Mouse (Mus musculus) liver, postnatal 0 days (tissue): ENCODE measurements around the gene Aldh1a3. TPM values are rescaled to one million over a fixed set of nuclear protein-coding genes. Genes with fewer than 3 reads are reported as not detected.

Experiments
- ATAC-seq: fragments of 200-750 bp; cut with Nextera tagmentation; 2 replicates; pipeline ENCODE4 v1.8.0; 2017; ENCODE audit warnings: mild to moderate bottlenecking, moderate library complexity
- DNase-seq: peaks from one replicate; pipeline ENCODE4 v3.0.0-alpha.2; 2016
- H3K27ac ChIP-seq: fragments of 300-500 bp; sonication (generic); 2 replicates; pipeline ENCODE4 v1.5.1; 2014; ENCODE audit warnings: antibody characterized with exemption, moderate library complexity, mild to moderate bottlenecking, low read depth
- H3K27me3 ChIP-seq: fragments of 300-500 bp; sonication (generic); 2 replicates; pipeline ENCODE4 v1.6.1; 2014; ENCODE audit warnings: low read length, control low read depth, mixed read lengths; ENCODE audit not compliant: insufficient read depth
- H3K36me3 ChIP-seq: fragments of 300-500 bp; sonication (generic); replicated peaks from 2 replicates; pipeline ENCODE4 v1.6.1; 2014; ENCODE audit warnings: mild to moderate bottlenecking, control low read depth, low read length, moderate library complexity, mixed read lengths; ENCODE audit not compliant: insufficient read depth
- H3K4me1 ChIP-seq: fragments of 300-500 bp; sonication (generic); 2 replicates; pipeline ENCODE4 v1.6.1; 2014; ENCODE audit warnings: antibody characterized with exemption, mild to moderate bottlenecking, control low read depth; ENCODE audit not compliant: insufficient read depth
- H3K4me2 ChIP-seq: fragments of 300-500 bp; sonication (generic); 2 replicates; pipeline ENCODE4 v1.6.1; 2014; ENCODE audit warnings: low read depth, mild to moderate bottlenecking, low read length, moderate library complexity, mixed read lengths
- H3K4me3 ChIP-seq: fragments of 300-500 bp; sonication (generic); 2 replicates; pipeline ENCODE4 v1.5.1; 2014; ENCODE audit warnings: low read depth, low read length
- H3K9ac ChIP-seq: fragments of 300-500 bp; sonication (generic); replicated peaks from 2 replicates; pipeline ENCODE4 v1.6.1; 2014; ENCODE audit warnings: mild to moderate bottlenecking, moderate library complexity
- H3K9me3 ChIP-seq: fragments of 300-500 bp; sonication (generic); 2 replicates; pipeline ENCODE4 v1.6.1; 2016; ENCODE audit warnings: mild to moderate bottlenecking, control low read depth, low read length, mixed read lengths
- CTCF ChIP-seq: sonication (generic); IDR thresholded peaks from 2 replicates; pipeline ENCODE4 v1.5.1; 2016; ENCODE audit warnings: antibody characterized with exemption, low read depth
- EP300 ChIP-seq: IDR thresholded peaks from 2 replicates; pipeline ENCODE4 v1.6.1; 2016; ENCODE audit warnings: antibody characterized with exemption, low read depth, mild to moderate bottlenecking
- WGBS: fragments of 180-500 bp; shearing (Covaris S2); extraction: QIAGEN DNeasy Blood & Tissue Kit; methylation state at CpG from one replicate; pipeline ENCODE4 v1.1.7; 2014; ENCODE audit not compliant: insufficient replicate concordance; 5-methylcytosine and 5-hydroxymethylcytosine counted together
- polyA plus RNA-seq: library from polyadenylated mRNA; unstranded; fragments of >200 nt; fragmentation: Nextera tagmentation; extraction: Ambion mirVana; gene quantifications from 2 replicates; pipeline ENCODE4 v1.2.1, GENCODE M21; 2015

The Aldh1a3 gene
- polyA plus RNA-seq, 1 experiment from 2014 or later, result 1.4 TPM

GRCm38 (mm10) chr7:66358461-66358860 is 68.9 kb downstream of the Aldh1a3 start:
- Histone ChIP-seq H3K9me3 (peaks cover 3% of the 10 kb centered on the region; the same call in 1 of the 2 replicates), H3K4me2 (no peak overlapping the region), H3K4me3 (no peak overlapping the region), H3K27ac (no peak overlapping the region), H3K9ac (no peak overlapping the region), H3K36me3 (no peaks in the 10 kb centered on the region), H3K4me1 (no peaks in the 10 kb centered on the region), H3K27me3 (no peaks in the 10 kb centered on the region)
- TF ChIP-seq CTCF (no peak), EP300 (no peak)
- DNase-seq (no peak), ATAC-seq (no peak)
- 84% methylated on average over 3 of the region's 3 CpGs for WGBS

- 65% methylated on average over 8 of the region's 8 CpGs for WGBS
- ATAC-seq (peak; percentile 62), DNase-seq (no peak)
- no peaks in the 10 kb centered on the region for H3K4me1 ChIP-seq
- TF ChIP-seq EP300 (no peak), CTCF (no peak)
- no peak overlapping the region for H3K4me3 ChIP-seq
- H3K27ac ChIP-seq, result no peak overlapping the region
- no peak overlapping the region for H3K9ac ChIP-seq
- no peaks in the 10 kb centered on the region for H3K9me3 ChIP-seq
- H3K36me3 ChIP-seq, result no peaks in the 10 kb centered on the region
- H3K4me2 ChIP-seq, result no peak overlapping the region
- no peaks in the 10 kb centered on the region for H3K27me3 ChIP-seq
Measured at GRCm38 (mm10) chr7:66355791-66356522, 71.4 kb downstream of the Aldh1a3 start.

GRCm38 (mm10) chr7:66354911-66355310 is 72.4 kb downstream of the Aldh1a3 start:
- H3K9me3 ChIP-seq, result no peaks in the 10 kb centered on the region
- ATAC-seq, result no peak
- H3K4me1 ChIP-seq, result no peaks in the 10 kb centered on the region
- 68% methylated on average over 3 of the region's 3 CpGs for WGBS
- H3K4me2 ChIP-seq, result no peak overlapping the region
- DNase-seq, result no peak
- H3K27ac ChIP-seq, result no peak overlapping the region
- no peaks in the 10 kb centered on the region for H3K27me3 ChIP-seq
- no peaks in the 10 kb centered on the region for H3K36me3 ChIP-seq
- H3K4me3 ChIP-seq, result no peak overlapping the region
- no peak overlapping the region for H3K9ac ChIP-seq
- TF ChIP-seq EP300, result no peak

- DNase-seq, result no peak
- H3K27me3 ChIP-seq, result no peaks in the 10 kb centered on the region
- H3K27ac ChIP-seq, result no peak overlapping the region
- H3K9me3 ChIP-seq, result no peaks in the 10 kb centered on the region
- H3K4me3 ChIP-seq, result no peak overlapping the region
- no peak overlapping the region for H3K9ac ChIP-seq
- ATAC-seq, result no peak
- no peak overlapping the region for H3K4me2 ChIP-seq
- no peaks in the 10 kb centered on the region for H3K36me3 ChIP-seq
- peaks cover 3% of the 10 kb centered on the region; the same call in 1 of the 2 replicates for H3K4me1 ChIP-seq
- 73% methylated on average over 4 of the region's 4 CpGs for WGBS
- no peak for TF ChIP-seq EP300
- no peak for TF ChIP-seq CTCF
Measured at GRCm38 (mm10) chr7:66351074-66351473, 76.2 kb downstream of the Aldh1a3 start.

GRCm38 (mm10) chr7:66349670-66350069 is 77.6 kb downstream of the Aldh1a3 start:
- H3K9ac ChIP-seq, result no peak overlapping the region
- H3K4me2 ChIP-seq, result no peak overlapping the region
- H3K4me1 ChIP-seq, result peaks cover 3% of the 10 kb centered on the region; the same call in 1 of the 2 replicates
- H3K9me3 ChIP-seq, result no peaks in the 10 kb centered on the region
- WGBS, result 75% methylated on average over 11 of the region's 11 CpGs
- no peaks in the 10 kb centered on the region for H3K27me3 ChIP-seq
- DNase-seq (no peak), ATAC-seq (no peak)
- TF ChIP-seq EP300 (no peak), CTCF (no peak)
- H3K4me3 ChIP-seq, result no peak overlapping the region
- H3K27ac ChIP-seq, result no peak overlapping the region
- H3K36me3 ChIP-seq, result no peaks in the 10 kb centered on the region

GRCm38 (mm10) chr7:66348588-66348987 is 78.7 kb downstream of the Aldh1a3 start:
- WGBS, result 82% methylated on average over 10 of the region's 10 CpGs

More at GRCm38 (mm10) chr7:66348588-66348987, 78.7 kb downstream of the Aldh1a3 start:
- no peak overlapping the region for H3K27ac ChIP-seq
- no peak overlapping the region for H3K9ac ChIP-seq
- H3K4me1 ChIP-seq, result peaks cover 3% of the 10 kb centered on the region; the same call in 1 of the 2 replicates
- H3K4me2 ChIP-seq, result no peak overlapping the region
- H3K9me3 ChIP-seq, result no peaks in the 10 kb centered on the region
- H3K4me3 ChIP-seq, result no peak overlapping the region
- no peak for DNase-seq
- ATAC-seq, result no peak
- TF ChIP-seq CTCF (no peak), EP300 (no peak)
- no peaks in the 10 kb centered on the region for H3K36me3 ChIP-seq
- H3K27me3 ChIP-seq, result no peaks in the 10 kb centered on the region
